Mouse (Mus musculus) splenic B cell, adult 2 months (primary cell): ENCODE measurements around the gene Hps5.

Experiments
- DNase-seq: peaks from one replicate; pipeline ENCODE4 v3.0.0-alpha.2; 2011; ENCODE audit warnings: low read depth, low spot score
- H3K27me3 ChIP-seq: 2 replicates; pipeline ENCODE4 v1.6.1; 2012; ENCODE audit warnings: mild to moderate bottlenecking, low read length, moderate library complexity, mixed read lengths; ENCODE audit not compliant: control insufficient read depth, poor library complexity, insufficient read depth, severe bottlenecking
- H3K36me3 ChIP-seq: 2 replicates; pipeline ENCODE4 v1.6.1; 2012; ENCODE audit warnings: mild to moderate bottlenecking, low read length, moderate library complexity, mixed read lengths; ENCODE audit not compliant: control insufficient read depth, poor library complexity, insufficient read depth, severe bottlenecking

The Hps5 gene

DNA sequence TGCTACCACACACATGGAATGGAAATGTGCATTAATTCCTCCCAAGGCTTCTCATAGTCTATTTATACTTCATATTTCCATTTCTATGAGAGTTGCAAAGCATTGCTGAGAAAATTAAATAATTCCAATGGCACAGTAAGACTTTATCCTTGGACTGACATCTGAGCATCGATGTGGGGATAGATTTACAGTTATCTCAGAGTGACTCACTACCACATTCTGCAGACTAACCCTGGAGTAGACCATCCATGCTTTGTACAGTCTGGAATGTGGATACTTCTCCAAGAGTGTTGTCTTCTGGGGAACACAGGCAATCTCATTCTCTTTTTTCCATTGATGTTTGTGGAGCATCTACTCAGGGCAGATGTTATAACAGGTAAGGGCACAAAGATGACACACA is 68.3 kb downstream of the Hps5 start:
- no peaks in the 10 kb centered on the region for H3K27me3 ChIP-seq
- no peak for DNase-seq
- no peaks in the 10 kb centered on the region for H3K36me3 ChIP-seq

DNA sequence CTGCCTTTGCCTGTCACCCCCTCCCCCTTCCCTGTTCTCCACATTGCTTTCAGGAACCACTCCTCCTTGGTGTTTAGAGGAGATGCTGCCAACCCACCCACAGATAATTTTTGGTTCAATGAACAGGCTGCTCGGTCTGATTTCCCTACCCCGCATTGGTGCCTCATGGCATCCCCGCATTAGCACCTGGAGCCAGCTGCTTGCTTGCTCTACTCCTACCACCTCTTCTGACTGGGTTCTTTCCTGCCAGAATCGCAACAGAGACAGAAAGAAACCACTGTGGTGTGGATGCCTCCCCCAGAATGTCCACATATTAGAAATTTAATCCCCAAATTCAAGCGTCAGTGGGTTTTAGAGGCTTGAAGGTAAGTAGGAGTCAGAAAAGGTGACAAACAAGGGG is 71.5 kb downstream of the Hps5 start:
- Histone ChIP-seq H3K36me3 (no peaks in the 10 kb centered on the region), H3K27me3 (no peaks in the 10 kb centered on the region)
- DNase-seq, result no peak

DNA sequence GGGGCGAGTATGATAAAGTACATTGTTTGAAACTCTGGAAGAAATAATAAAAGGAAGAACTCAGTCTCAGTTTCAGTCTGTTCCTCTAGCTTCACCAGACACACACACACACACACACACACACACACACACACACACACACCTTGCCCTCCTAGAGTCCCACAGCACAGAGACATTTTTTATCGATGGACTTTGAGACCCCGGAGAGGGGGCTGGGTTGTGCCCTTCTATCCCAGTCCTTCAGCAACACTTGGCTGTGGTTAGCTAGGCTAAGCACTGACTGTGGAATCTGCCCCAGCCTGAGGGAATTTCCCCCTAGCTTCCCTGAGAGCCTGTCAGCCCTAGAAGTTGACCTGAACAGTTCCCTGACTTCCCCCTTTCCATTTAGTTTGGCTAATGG is 72.0 kb downstream of the Hps5 start:
- Histone ChIP-seq H3K27me3 (no peaks in the 10 kb centered on the region), H3K36me3 (no peaks in the 10 kb centered on the region)
- no peak for DNase-seq

DNA sequence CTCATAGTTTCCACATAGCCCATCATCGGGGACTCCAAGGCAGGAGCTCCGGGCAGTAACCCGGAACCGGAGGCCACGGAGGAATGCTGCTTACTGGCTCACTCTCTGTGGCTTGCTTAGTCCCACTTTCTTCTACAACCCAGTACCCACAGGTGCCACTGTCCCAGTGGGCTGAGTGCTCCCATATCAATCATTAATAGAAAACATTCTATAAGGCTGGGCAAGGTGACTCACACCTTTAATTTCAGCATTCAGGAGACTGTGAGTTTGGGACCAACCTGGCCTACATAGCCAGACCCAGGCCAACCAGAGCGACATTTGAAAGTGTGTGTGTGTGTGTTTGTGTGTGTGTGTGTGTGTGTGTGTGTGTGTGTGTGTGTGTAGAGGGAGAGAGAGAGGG is 72.5 kb downstream of the Hps5 start:
- H3K36me3 ChIP-seq, result no peaks in the 10 kb centered on the region
- DNase-seq, result no peak
- H3K27me3 ChIP-seq, result no peaks in the 10 kb centered on the region

DNA sequence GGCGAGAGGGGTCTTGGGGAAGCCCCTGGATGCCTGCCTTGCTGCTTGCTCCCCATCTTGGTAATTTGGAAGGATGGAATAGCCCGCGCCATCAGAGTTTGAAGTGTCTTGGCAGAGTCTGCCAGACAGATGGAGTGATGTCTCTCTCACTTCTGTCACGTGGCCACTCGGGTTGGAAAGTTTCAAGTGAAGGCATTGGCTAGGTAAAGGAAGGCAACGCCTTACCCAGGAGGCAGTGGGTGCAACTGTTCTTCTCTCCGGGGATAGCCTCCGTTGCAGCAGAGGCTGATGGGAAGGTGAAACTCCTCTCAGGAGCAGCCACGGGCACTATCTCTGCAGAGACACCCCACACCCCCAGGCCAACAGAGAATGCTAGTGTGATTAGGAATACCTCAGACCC is 75.4 kb downstream of the Hps5 start:
- no peak for DNase-seq
- H3K36me3 ChIP-seq, result no peaks in the 10 kb centered on the region
- H3K27me3 ChIP-seq, result no peaks in the 10 kb centered on the region

DNA sequence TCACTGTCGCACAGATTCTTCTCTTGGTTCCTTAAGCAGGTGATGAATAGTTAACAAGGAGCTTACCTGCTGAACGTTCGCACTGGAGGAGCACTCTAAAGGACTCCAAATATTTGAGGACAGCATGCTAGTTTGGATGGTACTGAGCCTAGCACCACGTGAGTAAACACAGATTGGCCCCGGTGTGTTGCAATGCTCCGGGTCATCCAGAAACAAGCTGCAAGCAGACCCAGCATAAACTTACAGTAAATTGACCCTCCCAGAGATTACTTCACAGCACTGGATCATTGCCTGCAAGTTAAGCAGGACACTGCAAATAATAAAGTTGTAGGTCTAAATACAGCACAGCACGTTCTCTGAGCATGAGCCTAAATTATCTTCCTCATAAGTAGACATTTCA is 76.3 kb downstream of the Hps5 start:
- Histone ChIP-seq H3K36me3 (no peaks in the 10 kb centered on the region), H3K27me3 (no peaks in the 10 kb centered on the region)
- DNase-seq, result no peak

DNA sequence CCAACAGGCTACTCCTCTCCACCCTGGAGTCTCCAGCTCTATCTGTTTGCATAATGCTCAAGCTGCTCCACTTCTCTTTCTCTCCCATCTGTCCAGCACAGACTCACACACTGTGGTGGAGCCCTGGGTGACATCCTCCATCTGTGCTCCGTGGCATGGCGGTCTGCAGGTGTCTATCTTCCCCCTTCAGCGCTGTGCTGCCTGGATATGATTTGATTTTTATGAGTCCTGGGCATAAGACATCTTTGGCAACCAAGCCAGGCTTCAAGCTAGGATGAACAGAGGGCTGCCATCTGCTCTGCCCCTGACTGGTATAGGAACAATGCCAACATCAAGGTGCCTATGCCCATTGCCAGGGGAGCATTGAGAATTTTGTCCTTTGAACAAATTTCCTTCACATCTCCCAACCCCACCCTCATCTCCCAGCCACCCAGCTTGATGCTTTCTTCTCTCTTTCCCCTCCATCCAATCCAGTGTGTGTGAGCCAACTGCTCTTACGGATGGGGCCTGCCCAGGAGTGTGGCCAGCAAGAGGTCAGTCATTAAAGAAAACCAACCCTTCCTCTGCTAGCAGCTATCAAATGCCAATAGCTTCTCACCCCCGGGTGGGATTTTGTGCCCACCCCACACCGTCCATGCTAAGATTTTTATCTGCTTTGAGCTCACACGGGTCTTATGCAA is 77.1 kb downstream of the Hps5 start:
- DNase-seq, result no peak
- Histone ChIP-seq H3K36me3 (no peaks in the 10 kb centered on the region), H3K27me3 (no peaks in the 10 kb centered on the region)

DNA sequence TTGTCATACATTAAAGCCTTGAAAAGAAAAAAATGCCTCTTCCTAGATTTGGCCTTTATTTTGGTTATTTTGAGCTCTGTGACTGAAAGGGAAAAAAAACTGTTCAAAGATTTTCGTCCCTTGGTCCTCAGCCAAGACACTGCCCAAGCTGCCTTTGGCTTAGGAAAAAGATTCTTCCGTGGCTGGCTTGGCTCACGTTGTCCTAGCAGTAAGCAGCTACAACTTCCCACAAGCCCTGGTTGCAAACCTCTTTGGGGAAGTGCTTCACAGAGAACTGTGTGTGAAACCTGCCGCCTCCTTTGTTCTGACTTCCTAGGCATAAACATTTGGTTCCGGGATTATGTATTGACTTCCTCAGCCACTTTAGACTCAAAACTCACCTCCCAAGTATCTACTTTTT is 79.0 kb downstream of the Hps5 start:
- H3K27me3 ChIP-seq, result no peaks in the 10 kb centered on the region
- no peaks in the 10 kb centered on the region for H3K36me3 ChIP-seq
- DNase-seq, result no peak

DNA sequence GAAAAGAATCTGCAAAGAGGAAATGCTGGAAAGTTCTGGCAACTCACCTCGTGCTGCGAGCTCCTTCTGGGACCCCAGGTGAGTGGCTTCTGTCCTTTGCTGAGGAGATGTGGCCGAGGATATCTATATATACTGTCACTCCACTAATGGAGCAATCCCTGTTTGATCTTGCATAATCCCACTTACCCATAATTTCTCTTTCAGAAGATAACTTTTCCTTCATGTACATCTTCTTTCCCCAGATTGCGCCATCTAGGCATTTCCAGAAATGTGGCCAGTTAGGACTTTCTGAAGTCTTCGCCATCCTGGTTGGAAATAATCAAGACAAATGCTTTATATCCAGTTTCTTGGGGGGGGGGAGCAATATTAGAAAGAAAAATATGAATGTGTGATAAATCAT is 80.3 kb downstream of the Hps5 start, which contains the start of gene Saa3:
Saa3 (minus strand) TSS at position 101 of the 400 bp plus-strand sequence.
- H3K36me3 ChIP-seq, result no peaks in the 10 kb centered on the region
- DNase-seq, result no peak
- no peaks in the 10 kb centered on the region for H3K27me3 ChIP-seq

DNA sequence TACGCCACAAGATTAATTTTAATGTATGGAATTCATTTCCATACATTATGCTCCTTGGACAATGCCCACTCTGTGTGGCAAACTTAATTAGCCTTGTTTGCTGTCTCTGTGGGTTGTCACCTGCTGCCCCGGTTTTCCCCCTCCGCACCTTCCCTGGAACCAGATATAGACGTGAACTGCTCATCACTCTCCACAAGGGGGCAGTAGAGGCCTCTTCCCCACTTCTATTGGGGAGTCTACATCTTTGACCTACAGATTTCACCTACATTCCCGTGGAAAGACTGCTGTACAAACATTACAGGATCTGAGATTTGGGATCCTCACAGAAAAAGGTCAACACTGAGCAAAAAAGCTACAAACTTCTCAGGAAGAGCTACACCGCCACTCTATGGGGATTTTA is 81.3 kb downstream of the Hps5 start:
- Histone ChIP-seq H3K27me3 (no peaks in the 10 kb centered on the region), H3K36me3 (no peaks in the 10 kb centered on the region)
- DNase-seq, result peak; percentile 83

DNA sequence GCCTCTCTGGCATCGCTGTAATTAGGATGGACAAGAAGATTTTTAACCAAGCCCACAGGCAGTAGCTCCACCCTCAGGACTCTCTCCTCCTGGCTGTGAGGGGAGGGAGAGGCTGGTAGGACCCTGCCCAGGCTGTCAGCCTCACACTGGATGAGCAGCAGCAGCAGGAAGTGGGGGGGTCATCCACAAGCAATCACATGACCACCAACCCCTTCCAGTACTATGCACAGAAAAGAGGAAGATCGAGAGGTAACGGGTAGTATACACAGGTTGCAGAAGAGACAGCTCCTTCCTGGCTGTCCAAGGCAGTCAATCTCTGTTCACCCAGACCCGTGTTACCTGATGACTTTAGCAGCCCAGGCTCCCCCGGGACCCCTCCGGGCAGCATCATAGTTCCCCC is 83.6 kb downstream of the Hps5 start:
- no peaks in the 10 kb centered on the region for H3K27me3 ChIP-seq
- peak; percentile 76 for DNase-seq
- no peaks in the 10 kb centered on the region for H3K36me3 ChIP-seq
